Mouse (Mus musculus): ENCODE results near the gene Ghr.

The Ghr gene

DNA sequence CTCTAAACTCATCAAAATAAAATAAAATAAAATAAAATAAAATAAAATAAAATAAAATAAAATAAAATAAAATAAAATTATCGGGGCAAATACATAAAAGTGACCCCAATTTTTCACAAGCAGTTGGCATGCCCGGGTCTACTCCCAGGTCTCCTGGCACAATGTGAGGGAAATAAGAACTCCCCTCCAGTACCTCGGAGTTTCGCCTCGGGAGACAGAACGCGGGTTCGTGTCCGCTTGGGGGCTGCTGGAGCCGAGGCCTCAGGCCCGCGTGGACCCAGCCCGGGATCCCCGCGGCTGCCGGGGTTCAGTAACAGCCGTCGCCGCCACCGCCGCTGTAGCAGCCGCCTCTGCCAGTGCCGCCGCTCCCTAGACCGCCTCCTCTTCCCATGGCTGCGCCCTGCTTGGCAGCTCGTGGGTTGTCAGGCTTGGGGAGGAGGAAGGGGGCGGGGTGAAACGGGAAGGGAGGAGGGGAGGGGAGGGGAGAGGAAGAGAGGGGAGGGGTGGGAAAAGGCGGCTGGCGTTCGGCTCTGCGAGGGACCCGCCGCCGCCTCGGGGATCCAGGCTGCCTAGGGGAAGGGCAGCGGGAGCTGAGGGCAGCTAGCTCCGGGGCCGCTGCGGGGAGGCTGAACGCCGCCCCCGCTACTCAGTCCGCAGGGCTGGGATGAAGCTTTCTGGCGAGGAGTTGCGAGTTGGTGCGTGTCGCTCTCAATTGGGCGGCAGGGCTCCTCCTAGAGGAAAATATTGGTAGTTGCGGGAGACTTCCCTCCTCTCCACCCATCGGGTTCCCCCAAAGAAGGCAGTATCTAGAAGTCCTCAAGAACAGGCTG is at the start of gene Ghr:
TSS of gene Ghr (minus strand) at position 686 of the 830 bp plus-strand sequence.
- peak; percentile 78 to 87 for DNase-seq (ENCODE audit: low spot score in 2 of 2)

DNA sequence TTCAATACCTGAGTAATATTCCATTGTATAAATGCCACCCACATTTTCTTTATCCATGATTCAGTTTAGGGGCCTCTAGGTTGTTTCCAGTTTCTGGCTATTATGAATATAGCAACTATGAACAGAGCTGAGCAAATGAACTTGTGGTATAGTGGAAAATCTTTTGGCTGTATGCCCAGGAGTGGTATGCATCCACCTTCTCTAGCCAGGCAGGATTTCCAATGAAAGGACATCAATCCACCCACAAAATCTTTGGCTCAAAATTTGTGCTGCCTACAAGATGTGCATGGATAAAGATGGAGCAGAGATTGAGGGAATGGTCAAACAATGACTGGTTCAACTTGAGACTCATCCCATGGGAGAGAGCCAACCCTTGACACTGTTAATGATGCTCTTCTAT is 39.5 kb upstream of the Ghr start:
- DNase-seq (ENCODE audit: low spot score in 2 of 2): no peak

DNA sequence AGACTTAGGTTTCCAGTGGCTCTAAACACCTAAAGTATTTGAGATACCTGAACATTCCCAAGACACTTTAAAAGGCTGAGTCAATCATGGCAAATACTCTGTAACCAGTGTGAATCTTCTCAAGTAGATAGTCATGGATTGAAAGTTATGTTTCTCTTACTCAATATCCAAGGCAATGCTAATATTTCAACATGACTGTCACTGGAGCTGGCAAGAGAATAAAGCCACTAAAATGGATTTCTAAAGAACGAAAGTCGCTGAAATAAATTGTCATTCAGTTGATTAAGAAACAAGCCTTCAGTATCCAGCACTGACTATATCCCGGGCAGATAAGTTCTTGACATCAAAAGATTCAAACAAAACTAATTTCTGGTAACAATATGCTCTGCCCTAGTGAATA is 37.1 kb upstream of the Ghr start:
- no peak for DNase-seq (ENCODE audit: low spot score in 2 of 2)

DNA sequence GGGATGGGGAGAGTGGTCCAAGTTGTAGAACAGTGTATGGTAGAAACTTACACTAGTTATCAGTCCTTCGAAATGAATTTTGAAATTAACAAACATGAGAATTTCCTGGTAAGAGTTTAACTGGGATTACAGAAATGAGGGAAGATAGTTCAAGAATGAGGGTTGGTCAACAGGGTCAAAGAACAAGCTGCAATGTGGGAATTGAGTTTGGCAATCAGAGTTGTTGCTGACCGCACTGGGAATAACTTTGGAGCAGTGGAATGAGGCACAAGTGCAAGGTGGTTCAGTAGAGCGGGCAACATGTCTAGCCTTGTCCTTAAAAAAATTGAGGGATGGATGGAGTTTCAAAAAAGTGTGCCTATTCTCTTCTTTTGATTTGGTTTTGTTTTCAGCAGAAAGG is 35.0 kb upstream of the Ghr start:
- DNase-seq (ENCODE audit: low spot score in 2 of 2): peak in 1 of 2 experiments; percentile 11

DNA sequence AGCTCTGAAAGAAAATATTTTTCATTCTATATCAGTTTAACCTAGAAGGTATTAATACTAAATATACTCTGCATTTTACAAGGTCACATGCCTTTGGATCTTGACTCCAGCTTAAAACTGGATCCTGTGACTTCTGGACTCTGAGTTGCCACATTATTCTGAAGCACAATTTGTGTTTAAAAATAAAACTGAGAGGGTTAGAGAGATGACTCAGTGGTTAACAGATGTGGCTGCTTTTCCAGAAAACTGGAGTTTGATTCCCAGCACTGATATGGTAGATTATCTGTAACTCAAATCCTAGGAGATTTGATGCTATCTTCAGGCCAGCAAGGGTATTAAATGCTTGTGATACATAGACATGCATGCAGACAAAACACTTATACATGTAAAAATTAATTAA is 28.7 kb upstream of the Ghr start:
- DNase-seq (ENCODE audit: low spot score in 2 of 2): no peak

DNA sequence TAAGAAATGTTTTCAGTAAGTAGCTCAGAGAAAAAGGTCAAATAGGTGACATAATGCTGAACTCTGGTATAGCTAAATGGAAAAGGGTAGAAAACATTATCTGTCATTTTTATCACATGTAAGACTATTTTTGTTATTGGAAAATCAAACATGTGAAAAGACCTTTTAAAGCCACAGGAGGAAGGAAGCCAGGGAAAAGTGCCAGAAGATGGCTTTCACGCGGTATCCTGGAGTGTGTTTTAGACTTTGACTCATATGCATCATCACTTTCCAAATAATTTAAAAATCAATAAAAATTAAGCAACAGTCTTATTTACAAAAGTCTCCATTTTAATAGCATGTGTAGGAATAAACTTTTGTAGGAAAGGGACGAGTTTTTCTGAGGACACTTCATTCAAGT is 24.7 kb upstream of the Ghr start:
- DNase-seq (ENCODE audit: low spot score in 2 of 2): no peak

DNA sequence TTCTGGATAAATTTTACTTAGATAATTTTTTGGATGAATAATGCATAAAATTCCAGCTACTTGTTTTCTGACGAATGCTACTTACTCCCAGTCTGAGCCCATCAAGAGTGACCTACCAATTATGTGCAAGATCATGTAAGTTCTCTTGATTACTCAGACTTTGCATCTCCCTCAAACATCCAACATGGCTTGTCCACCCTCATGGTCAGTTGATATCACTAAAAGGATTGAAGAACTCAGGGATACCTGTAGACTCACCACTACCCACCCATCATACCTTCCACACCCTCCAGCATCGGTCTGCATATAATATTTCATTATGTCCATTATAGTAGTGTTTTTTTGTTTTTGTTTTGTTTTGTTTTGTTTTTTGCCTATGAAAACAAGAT is 18.8 kb upstream of the Ghr start:
- no peak for DNase-seq (ENCODE audit: low spot score in 2 of 2)

DNA sequence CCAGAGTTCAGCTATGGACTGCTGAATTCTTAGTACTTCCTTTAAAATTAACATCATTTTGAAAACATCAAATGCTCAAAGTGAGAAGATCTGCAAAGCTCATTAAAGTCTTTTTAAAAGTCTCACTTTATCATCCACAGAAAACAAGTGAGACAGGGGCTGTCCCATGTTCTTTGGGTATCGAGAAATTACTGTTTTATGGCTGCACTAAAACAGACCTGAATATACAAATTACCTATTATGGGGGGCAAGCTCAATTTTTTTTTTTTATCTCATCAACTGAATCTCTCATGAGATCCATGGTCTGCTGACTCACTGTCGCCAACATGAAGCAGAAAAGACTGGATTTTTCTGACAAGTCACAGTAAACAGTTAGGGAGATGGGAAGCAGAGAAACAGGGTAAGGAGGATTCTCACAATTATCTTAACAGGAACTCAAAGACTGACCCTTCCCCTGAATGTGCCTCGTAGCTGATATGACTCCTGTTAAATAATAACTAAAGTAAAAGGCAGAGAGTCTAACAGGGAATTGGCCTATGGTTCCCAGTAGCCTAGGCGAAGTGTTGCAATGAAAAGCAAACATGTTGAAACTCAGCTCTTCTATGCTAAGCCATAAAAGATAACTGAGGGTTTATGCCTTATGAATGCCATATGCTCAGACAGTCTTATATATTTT is 18.3 kb upstream of the Ghr start:
- DNase-seq (ENCODE audit: low spot score in 2 of 2): no peak

DNA sequence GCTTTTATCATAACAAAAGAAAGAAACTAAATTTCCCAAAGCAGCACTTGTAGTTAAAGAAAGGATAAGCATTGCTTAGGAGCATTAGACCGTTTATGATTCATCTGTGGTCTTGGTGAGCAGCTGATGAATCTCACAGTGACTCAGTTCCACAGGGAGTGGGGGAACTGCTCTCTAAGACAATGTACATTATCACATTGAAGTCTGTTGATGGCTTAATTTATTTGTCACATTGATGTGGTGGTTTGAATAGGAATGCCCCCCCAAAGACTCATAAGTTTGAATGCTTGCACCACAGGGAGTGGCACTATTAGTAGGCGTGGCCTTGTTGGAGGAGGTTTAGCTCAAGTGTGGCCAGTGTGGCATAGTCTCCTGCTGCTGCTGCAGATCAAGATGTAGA is 4.6 kb upstream of the Ghr start:
- DNase-seq (ENCODE audit: low spot score in 2 of 2): no peak

DNA sequence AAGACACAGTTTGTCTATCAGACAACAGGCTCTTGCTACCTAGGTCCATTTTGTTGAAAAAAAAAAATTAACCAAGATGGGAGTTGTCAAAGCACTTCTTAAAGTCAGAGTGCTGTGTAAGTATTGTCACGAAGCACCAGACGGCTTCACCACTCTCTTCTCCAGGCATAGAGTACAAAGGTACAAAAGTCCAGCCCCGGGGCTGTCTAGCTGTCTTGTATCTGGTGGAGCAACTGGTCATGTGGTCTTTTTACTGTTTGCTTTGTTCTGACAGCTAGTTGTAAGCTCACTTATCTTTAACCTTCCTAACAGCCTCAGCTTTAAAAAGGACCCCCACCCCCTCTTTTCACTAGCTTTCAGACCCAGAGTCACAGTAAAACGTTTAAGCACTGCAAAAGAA is 1.1 kb upstream of the Ghr start:
- no peak for DNase-seq (ENCODE audit: low spot score in 2 of 2)

DNA sequence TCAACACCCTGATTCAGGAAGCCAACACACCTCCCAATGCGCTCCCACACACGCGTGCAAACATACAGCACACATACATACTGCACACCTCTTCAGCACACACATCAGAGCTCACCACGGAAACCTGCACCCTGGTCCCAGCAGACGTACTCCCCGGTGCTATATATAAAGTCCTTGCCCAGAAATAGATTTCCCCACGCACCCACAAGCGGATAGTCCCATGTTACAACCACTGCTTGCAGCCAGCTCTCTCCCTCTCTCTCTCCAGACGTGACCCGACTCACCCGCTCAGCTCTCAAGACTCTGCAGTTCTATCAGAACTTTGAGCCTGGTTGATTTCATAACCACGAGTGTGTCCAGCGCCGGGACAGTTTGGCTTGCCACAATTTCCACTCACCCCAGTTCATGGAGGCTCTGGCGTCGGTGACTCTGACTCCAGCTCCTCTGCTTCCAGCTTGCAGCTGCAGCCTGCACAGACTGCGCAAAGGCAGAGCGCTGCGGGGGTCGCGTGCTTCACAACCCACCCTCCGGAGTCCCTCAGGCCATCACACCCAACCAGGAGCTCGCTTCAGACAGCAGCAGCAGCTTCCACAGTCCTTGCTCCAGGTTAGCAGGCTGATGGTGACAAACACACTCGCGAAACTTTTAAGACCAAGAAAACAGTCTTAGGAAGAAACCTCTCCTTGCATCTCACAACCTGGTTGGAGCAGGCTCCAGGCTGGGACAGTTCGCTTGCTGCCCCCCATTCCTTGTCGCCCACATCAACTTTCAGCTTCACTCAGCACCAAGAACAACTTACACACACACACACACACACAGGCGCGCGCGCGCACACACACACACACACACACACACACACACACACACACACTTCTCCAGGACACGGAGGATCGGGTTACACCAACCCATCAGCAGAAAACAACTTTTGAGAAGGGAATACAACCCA is 1.2 kb downstream of the Ghr start:
- peak; percentile 46 to 67 for DNase-seq (ENCODE audit: low spot score in 2 of 2)

DNA sequence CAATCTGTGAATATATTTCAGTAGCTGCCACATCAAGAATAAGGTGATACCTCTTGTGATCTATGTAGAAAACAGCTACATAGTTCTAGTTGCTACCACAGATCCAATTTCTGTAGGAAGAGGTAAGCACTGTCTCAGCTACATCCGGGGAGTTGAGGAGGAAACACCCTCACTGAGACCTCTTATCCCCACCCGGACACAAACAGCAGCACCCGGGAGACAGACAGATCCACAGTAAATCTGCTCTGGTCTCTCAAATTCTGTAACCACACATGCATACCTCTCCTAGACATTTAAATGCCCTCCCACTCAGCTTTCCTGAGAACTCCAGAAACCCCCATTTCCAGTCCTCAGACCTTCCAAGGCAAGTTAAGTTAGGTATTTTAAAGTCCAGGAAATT is 2.0 kb downstream of the Ghr start:
- no peak for DNase-seq (ENCODE audit: low spot score in 2 of 2)

DNA sequence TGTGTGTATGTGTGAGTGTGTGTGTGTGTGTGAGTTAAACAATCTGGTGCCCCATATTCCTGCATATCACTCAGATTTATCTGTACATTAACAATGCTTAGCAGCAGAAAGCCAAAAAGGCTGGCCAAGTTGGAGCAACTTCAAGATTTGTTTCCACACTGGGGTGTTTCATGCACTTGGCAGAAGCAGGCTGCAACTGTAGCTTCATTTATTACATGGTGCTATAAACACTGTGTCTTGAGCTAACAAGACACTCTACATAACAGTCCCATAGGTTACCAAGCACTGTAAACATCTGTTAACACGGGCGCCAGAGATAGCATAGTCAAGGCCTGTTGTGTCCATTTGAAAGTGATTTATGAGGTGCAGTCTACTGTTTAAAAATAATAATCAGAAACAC is 3.1 kb downstream of the Ghr start:
- peak in 1 of 2 experiments; percentile 47 for DNase-seq (ENCODE audit: low spot score in 2 of 2)

DNA sequence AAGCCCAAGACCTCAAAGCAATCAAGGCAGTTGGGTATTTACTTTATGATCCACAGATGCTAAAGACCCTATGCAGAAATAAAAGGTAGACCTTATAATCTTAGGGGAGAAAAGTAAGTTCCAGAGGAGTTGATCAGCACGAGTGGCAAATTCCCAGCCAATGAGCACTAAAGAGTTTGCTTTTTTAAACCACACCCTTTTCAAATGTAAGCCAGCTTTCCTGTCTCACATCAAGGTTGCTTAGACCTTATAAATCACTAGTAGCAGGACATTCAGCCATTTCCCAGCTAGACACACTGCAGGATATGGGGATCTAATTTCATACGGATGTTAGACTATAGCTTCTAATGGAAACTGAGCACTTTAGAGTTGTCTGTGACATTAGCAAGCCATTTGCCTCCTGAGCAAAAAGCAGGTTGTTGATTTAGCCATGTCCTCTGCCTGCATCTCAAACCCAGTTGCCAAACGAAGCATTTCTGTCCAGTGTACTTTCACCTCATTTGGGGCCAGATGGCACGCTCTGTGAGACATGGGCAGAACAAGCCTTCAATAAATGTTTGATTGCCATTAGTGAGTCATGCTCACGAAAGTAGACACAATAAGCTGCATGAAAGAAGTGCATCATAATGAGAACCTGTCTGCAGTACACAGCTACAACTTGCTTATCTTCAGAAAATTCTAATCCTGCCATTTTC is 4.9 kb downstream of the Ghr start:
- no peak for DNase-seq (ENCODE audit: low spot score in 2 of 2)

DNA sequence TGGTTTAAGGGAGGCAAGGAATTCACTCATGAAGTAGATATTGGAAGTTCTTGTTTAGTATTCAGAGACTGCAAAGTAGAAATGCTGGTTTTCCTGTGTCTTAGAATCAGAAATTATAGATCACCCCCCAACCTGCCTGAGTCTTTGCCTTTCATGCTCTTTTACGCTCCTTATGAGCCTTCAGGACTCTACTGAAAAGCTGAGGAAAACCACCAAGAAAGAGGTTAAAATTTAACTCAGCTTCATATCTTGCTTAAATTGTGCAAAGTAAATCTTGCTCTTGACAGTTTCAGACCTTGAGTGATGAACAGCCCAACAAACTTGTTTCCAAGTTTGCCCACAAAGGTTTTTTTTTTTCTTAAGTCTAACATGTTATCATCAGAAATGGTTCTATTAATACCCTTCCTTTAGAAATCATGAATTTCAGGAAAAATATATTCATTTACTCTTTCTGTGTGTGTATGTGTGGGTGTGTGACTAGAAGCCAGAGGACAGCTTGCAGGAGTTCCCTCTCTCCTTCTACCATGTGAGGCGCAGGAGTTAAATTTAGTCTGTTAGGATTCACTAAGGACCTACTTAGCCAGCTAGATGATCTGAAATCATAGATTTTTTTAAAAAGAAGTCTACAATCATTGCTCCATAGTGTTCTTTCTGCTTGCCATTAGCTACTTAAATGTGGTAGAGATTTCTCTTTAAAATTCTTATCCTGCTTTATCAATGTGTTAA is 14.0 kb downstream of the Ghr start:
- no peak for DNase-seq (ENCODE audit: low spot score in 2 of 2)

DNA sequence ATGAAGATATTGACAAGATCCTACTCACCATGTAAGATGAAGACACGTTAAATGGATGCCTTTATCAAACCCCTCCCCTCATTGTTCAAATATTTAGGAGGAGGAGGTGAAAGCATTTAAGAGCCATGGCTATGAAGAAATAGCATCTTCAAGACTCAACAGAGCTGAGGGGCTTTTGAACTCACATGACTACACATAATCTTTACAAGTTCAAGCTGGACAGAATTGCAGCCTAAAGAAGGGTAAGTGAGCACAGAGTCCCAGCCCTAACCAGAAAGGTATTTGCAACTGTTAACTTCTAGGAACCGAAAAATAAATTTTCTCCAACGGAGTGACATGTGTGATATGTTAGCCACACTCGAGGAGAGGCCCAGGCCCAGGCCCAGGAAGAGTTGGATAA is 18.7 kb downstream of the Ghr start:
- DNase-seq (ENCODE audit: low spot score in 2 of 2): no peak

DNA sequence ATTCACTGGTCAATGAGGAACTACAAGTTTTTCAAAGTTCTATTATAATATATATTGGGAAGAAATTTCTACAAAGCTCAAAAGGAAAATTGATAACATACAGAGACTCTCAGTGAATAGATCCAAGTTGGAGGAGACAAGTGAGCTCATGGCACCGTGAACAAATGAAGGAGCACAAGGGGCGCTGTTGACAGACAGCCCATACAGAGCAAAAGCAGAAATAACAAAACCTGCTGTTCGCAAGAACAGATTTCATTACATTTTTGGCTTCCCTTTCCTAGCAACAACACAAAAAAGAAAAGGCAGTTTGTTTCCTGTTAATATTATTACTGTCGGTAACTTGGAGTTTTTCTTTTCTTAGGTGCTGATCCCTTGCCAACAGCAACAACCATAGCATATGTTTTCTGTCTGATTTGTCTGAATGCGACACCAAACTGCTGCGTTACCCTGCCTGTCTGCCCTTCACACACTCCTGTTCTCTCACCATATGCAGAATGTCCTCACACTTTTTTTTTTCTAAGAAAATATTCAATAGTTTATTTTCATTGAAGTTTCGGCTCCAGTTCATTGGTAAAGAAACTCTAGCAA is 19.3 kb downstream of the Ghr start:
- no peak for DNase-seq (ENCODE audit: low spot score in 2 of 2)

DNA sequence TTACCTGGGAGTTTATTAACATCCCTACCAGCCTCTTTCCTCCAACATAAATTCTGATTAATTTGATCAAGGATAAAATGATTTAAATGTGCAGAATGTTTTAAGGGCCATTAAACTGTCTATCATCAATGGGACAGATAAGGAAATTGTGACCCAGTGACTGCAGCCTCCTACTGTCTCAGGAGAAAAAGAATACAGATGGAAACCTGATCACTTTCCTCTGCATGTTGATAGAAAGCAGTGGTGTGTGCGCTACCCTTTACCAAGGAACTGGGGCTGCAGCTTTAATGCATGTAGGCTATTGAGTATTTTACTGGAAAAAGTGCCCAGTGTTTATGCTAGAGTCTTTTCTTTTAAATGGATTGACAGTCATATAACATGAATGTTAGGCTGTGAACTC is 19.8 kb downstream of the Ghr start:
- no peak for DNase-seq (ENCODE audit: low spot score in 2 of 2)

DNA sequence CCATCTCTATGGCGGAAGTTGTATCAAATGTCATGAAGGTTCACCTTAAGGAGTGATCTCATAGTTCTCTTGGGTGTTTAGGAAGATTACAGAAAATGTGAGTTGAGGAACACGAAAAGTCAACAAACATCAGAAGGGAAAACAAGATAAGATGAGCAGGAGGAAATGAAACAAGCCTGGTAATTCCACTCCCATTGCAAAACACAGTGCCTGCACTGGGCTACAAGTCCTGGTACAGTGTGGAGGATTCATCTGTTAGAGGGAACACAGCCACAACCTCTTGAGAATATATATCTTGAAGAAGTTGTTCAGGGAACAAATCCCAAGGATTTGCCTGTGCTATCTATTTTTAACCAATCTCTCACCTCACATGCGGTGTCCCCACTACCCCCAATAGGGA is 24.8 kb downstream of the Ghr start:
- no peak for DNase-seq (ENCODE audit: low spot score in 2 of 2)

DNA sequence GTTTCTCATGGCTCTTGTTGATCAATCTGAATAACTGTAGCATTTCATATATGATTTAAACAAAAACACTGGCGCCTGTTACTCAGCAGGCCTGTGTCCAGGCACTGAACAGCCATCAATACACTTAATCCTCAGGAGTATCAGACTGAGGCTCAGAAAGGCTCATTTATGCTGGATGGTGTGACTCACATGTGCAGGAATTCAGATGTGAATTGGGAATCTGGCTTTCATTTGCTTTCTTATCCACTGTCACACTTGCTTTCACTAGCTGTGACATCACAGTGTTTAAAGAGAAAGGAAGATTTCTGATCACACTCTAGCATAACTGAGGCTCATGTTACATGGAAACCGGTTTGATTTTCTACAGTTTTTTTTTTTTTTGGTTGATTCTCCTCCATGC is 39.0 kb downstream of the Ghr start:
- no peak for DNase-seq (ENCODE audit: low spot score in 2 of 2)

All from urinary bladder, postnatal 36 days (tissue).